Comparison of ENCODE assay signal across 15 mouse cellular contexts in the genomic region with DNA sequence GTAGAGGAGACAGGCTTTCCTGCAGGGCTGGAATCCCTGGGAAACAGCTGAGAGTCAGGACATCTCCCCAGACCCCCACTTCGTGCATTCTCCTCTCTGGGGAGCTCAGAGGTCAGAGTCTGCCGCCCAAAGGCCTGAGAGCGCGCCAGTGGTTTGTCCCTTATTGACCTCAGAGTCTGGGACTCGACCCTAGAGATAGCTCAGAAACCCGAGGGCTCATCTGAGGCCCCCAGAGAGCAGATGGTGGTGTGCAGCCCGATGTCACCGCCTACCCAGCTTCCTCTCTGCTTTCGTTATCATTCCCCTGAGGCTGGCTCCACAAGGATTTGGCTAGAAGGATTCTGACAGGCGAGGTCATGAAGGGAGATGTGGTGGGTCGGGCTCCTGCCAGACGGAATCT. TPM values are rescaled to one million over a fixed set of nuclear protein-coding genes. Genes with fewer than 3 reads are reported as not detected.
DNase-seq lines count a peak whose midpoint lies in the region; ATAC-seq and TF ChIP-seq lines count a peak whose summit lies in the region.
"Had no signal": no experiment of that assay in that cellular context is flagged by ENCODE, and none has a peak within 500 bp of the region (broad histone marks: within the 10 kb centered on the region; RNA-seq: fewer than 3 reads in every experiment).

No protein-coding gene starts in this region.

- no peaks in the 10 kb centered on the region for H3K27me3 ChIP-seq in lung, embryonic 14.5 days (ENCODE audit: insufficient read depth, low read length)
- no peaks in the 10 kb centered on the region for H3K27me3 ChIP-seq in forebrain, embryonic 16.5 days (replicated peaks; ENCODE audit: control insufficient read depth, insufficient read depth, low read length)
- H3K27me3 ChIP-seq: forebrain, embryonic 15.5 days; Patski had no signal

- no peak overlapping the region for H3K4me2 ChIP-seq in lung, embryonic 14.5 days
- H3K4me2 ChIP-seq in forebrain, embryonic 16.5 days (ENCODE audit: low read length), result no peak overlapping the region
- H3K4me2 ChIP-seq: forebrain, embryonic 15.5 days; hindbrain, embryonic 15.5 days; neural tube, embryonic 12.5 days had no signal

- no peak for TF ChIP-seq CTCF in lung, adult 2 months (IDR thresholded peaks at IDR 0.05; ENCODE audit: insufficient read depth, low read length)
- TF ChIP-seq CTCF in lung, embryonic 14.5 days (IDR thresholded peaks at IDR 0.05; ENCODE audit: low read depth), result no peak

- DNase-seq in embryo, embryonic 10.5 days (ENCODE audit: low spot score), result peak; percentile 5
- DNase-seq in embryo, embryonic 10 days (ENCODE audit: low spot score), result no peak
- DNase-seq in lung, adult 18-20 months, result peak; percentile 24 to 35
- DNase-seq in lung, adult 2 months, result no peak
- DNase-seq in lung, embryonic 14.5 days, result peak; percentile 40
- DNase-seq in urinary bladder, postnatal 14 days (ENCODE audit: low spot score), result no peak
- no peak for DNase-seq in right cerebral cortex, postnatal 36 days (ENCODE audit: low spot score in 2 of 2)
- DNase-seq: cerebellum, adult 8-10 months; thymus, adult 18-20 months had no signal

- H3K9ac ChIP-seq in lung, embryonic 14.5 days, result no peak overlapping the region
- H3K9ac ChIP-seq in forebrain, embryonic 16.5 days (replicated peaks; ENCODE audit: low read depth, low read length), result no peak overlapping the region
- H3K9ac ChIP-seq: forebrain, embryonic 15.5 days; hindbrain, embryonic 15.5 days; neural tube, embryonic 12.5 days had no signal

- 35% methylated on average over 12 of the region's 12 CpGs for WGBS in lung, adult 2 months
- 27% methylated on average over 12 of the region's 12 CpGs for WGBS in lung, embryonic 14.5 days
- WGBS in forebrain, embryonic 16.5 days, result 76% methylated on average over 12 of the region's 12 CpGs

- H3K9me3 ChIP-seq in lung, embryonic 14.5 days (ENCODE audit: low read depth, low read length), result no peaks in the 10 kb centered on the region
- H3K9me3 ChIP-seq in forebrain, embryonic 16.5 days (ENCODE audit: control insufficient read depth, low read length), result no peaks in the 10 kb centered on the region
- H3K9me3 ChIP-seq: forebrain, embryonic 15.5 days; hindbrain, embryonic 15.5 days; neural tube, embryonic 12.5 days had no signal

- H3K36me3 ChIP-seq in lung, embryonic 14.5 days (ENCODE audit: insufficient read depth), result no peaks in the 10 kb centered on the region
- H3K36me3 ChIP-seq in forebrain, embryonic 16.5 days (ENCODE audit: control insufficient read depth, insufficient read depth), result no peaks in the 10 kb centered on the region
- H3K36me3 ChIP-seq: forebrain, embryonic 15.5 days; hindbrain, embryonic 15.5 days; neural tube, embryonic 12.5 days had no signal

- no peak overlapping the region for H3K4me3 ChIP-seq in lung, adult 2 months (replicated peaks; ENCODE audit: extremely low read depth, low read depth, low read length)
- no peak overlapping the region for H3K4me3 ChIP-seq in lung, embryonic 14.5 days (ENCODE audit: low read depth, low read length)
- no peak overlapping the region for H3K4me3 ChIP-seq in forebrain, embryonic 16.5 days (replicated peaks; ENCODE audit: low read length)
- H3K4me3 ChIP-seq: forebrain, embryonic 15.5 days; hindbrain, embryonic 15.5 days; neural tube, embryonic 12.5 days had no signal

- H3K4me1 ChIP-seq in lung, adult 2 months (ENCODE audit: control insufficient read depth, insufficient read depth, low read length), result no peaks in the 10 kb centered on the region
- H3K4me1 ChIP-seq in lung, embryonic 14.5 days (ENCODE audit: insufficient read depth), result no peaks in the 10 kb centered on the region
- H3K4me1 ChIP-seq in forebrain, embryonic 16.5 days (replicated peaks; ENCODE audit: control insufficient read depth, insufficient read depth, low read length), result no peaks in the 10 kb centered on the region
- H3K4me1 ChIP-seq: forebrain, embryonic 15.5 days; hindbrain, embryonic 15.5 days; neural tube, embryonic 12.5 days had no signal

- peak overlapping the region; percentile 25; the same call in 1 of the 2 replicates for H3K27ac ChIP-seq in lung, embryonic 14.5 days (ENCODE audit: low read depth)
- no peak overlapping the region for H3K27ac ChIP-seq in forebrain, embryonic 16.5 days (ENCODE audit: low read length)
- H3K27ac ChIP-seq: forebrain, embryonic 15.5 days; hindbrain, embryonic 15.5 days; kidney, postnatal 0 days; neural tube, embryonic 12.5 days had no signal

- no peak for ATAC-seq in lung, embryonic 14.5 days (ENCODE audit: insufficient read depth)
- ATAC-seq in forebrain, embryonic 16.5 days, result no peak
- ATAC-seq: forebrain, embryonic 15.5 days had no signal

- no peak for TF ChIP-seq POLR2A in lung, adult 2 months (IDR thresholded peaks at IDR 0.05; ENCODE audit: borderline replicate concordance, extremely low read depth, low read depth, low read length)

RNA-seq across cellular contexts. Expression of a gene that starts 12.8 kb away (rescaled TPM):
- 10.0 and 10.3 TPM in 2 replicates for polyA plus RNA-seq in lung, adult 2 months (2012; rRNA removed)
- polyA plus RNA-seq in lung, embryonic 14.5 days (2014; fragmentation: Nextera tagmentation; extraction: Ambion mirVana), result 23.0 and 26.9 TPM in 2 replicates
- 16.4 and 16.9 TPM in 2 replicates for polyA plus RNA-seq in forebrain, embryonic 16.5 days (2015; fragmentation: Nextera tagmentation; extraction: Ambion mirVana)

Comparison
In these comparisons a context has a peak if more than half of its experiments do, and no peak if none do; other contexts are left out.
1. DNase-seq: peak in embryo, embryonic 10.5 days (single experiment), lung, adult 18-20 months (2 of 2) and lung, embryonic 14.5 days (single experiment); none in embryo, embryonic 10 days (single experiment), lung, adult 2 months (single experiment), urinary bladder, postnatal 14 days (single experiment) and right cerebral cortex, postnatal 36 days (0 of 2).